Mouse (Mus musculus): Measurements from ENCODE around the gene Tbc1d14. TPM values are rescaled to one million over a fixed set of nuclear protein-coding genes. Genes with fewer than 3 reads are reported as not detected.

Tbc1d14 gene
- polyA plus RNA-seq, 1 experiment = 30.0 TPM

GRCm38 (mm10) chr5:36479735-36480134 is 113.3 kb downstream of the Tbc1d14 start:
- no peak for DNase-seq (ENCODE audit: low read depth, low spot score)
- WGBS = 21% methylated on average over 2 of the region's 2 CpGs

- 81% methylated on average over 6 of the region's 6 CpGs for WGBS
- DNase-seq (ENCODE audit: low read depth, low spot score) = no peak
These were observed 114.3 kb downstream of the Tbc1d14 start for GRCm38 (mm10) chr5:36478540-36479420.

DNA sequence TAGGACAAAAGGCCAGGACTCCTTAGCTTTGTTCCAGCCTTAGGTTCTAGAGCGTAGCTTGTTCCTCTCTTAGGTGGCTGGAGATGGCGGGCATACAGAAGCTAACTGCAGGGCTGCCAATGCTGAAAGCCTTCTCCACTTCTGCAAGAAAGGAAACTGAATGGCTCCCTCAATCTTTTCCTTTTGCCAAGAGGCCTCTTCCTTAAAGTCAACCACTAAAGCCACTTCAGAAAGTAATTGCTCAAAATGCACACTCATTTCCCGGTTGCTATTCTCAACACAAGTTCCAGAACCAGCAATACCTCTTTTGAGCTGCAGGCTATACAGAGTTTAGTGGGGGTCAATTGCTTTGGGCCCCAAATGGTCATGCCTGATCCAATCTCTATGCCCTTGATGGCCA is 115.6 kb downstream of the Tbc1d14 start:
- WGBS = 89% methylated on average over 3 of the region's 3 CpGs
- no peak for DNase-seq (ENCODE audit: low read depth, low spot score)

GRCm38 (mm10) chr5:36474283-36474682 is 118.8 kb downstream of the Tbc1d14 start:
- DNase-seq (ENCODE audit: low read depth, low spot score) = peak; percentile 61
- WGBS = 85% methylated on average over 5 of the region's 5 CpGs

- no peak for DNase-seq (ENCODE audit: low read depth, low spot score)
- WGBS = 88% methylated on average over 4 of the region's 4 CpGs
These were observed 120.0 kb downstream of the Tbc1d14 start for GRCm38 (mm10) chr5:36472876-36473655.

DNA sequence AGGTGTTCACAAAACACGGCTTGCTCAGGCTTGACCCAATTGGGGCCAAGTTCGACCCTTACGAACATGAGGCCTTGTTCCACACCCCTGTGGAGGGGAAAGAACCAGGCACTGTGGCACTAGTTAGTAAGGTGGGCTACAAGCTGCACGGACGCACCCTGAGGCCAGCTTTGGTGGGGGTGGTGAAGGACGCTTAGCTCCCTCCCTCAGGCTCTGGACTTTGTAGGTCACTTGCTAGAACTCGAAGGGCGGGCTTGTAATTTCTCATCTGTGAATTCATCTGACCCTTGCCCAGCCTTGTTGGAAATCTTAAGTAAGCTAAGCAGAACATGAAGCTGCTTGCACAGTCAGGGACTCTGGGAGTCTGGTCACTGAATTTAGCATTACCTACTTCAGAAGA is 121.9 kb downstream of the Tbc1d14 start:
- no peak for DNase-seq (ENCODE audit: low read depth, low spot score)
- WGBS = 90% methylated on average over 8 of the region's 8 CpGs

GRCm38 (mm10) chr5:36465889-36466288 is 127.2 kb downstream of the Tbc1d14 start:
- 8% methylated on average over 8 of the region's 8 CpGs for WGBS
- DNase-seq (ENCODE audit: low read depth, low spot score) = no peak

DNA sequence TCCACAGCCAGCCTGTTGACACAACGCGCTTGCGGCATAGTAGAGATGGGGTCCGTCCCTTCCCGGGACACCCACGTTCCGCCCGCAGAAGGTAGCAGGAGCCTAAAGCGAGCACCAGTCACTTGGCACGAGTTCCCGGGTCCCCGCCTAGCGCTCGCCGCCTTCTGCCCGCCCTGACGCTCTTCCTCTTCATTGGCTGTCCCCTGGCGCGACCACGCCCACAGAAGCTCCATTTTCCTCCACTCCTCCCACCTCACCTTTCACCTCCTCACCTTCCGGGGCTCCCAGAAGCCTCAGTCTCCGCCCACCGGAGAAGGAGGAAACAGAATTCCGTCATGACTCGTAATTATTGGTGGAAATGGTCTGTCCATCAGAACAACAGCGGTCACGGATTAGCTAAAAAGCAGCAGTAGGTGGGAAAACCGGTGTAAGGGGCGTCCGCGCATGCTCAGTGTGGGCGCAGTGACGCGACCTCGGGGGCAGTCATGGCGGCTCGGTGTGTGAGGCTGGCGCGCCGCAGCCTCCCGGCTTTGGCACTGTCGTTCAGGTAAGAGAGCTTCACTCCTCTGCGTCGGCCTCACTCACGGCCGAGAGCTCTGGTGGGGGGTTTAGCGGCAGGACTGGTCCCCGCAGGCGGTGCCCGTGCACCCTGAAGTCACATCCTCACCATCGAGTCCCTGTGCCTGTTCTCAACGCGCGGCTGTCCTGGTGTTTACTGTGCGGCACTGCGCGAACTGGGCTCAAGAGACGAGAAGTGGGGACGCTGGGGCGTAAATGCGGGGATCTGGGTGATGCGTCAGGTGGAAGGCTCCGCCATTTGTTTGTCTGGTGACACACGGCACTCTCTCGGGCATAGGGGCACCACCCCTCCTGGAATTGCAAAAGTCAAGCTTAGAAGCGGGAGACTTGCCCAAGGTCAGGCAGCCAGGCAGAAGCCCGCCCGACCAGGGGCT is 128.1 kb downstream of the Tbc1d14 start, which contains the start of gene Grpel1:
Grpel1 (plus strand) TSS at position 290 of the 953 bp plus-strand sequence.
- WGBS = under 1% methylated on average over 68 of the region's 68 CpGs
- peak; percentile 98 for DNase-seq (ENCODE audit: low read depth, low spot score)

GRCm38 (mm10) chr5:36463391-36463790 is 129.7 kb downstream of the Tbc1d14 start:
- no peak for DNase-seq (ENCODE audit: low read depth, low spot score)
- WGBS = 77% methylated on average over 5 of the region's 5 CpGs

DNA sequence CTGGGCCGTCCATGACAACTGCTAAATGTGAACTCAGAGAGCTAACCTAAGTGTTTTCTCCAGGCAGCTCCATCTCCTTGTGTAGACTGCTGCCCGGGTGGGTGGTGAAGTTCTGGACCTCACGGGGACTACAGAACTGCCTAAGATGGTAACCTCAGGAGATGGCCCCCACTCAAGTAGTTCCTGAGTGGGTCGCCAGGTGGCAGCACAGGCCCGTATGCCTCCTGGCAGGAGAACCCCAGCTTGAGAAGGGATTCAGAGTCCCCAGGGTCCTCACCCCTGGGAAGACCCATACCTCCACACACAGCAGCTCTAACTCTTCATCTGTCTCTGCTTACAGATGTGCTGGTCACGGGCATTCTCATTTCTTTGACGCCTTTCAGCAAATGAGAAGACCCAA is 130.3 kb downstream of the Tbc1d14 start:
- 21% methylated on average over 7 of the region's 7 CpGs for WGBS
- no peak for DNase-seq (ENCODE audit: low read depth, low spot score)

DNA sequence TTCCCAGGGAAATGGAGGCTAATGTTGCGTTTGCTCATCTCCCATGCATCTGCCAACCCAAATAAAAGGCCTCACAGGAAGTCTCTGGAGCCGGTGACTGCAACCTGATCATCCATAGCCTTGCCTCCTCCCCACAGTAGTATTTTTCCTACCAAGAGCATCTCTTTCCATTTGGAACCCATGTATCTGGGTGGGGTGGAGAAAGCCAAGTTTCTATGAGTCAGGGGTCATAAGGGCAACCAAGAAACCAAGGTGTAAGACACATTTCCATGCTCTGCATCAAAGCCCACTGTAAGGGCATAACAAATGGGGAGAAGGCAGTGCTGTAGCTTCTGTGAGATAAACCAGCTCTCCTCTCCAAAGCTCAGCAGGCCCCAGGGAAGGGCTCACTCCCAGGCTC is 131.8 kb downstream of the Tbc1d14 start:
- 65% methylated on average over 2 of the region's 2 CpGs for WGBS
- no peak for DNase-seq (ENCODE audit: low read depth, low spot score)

DNA sequence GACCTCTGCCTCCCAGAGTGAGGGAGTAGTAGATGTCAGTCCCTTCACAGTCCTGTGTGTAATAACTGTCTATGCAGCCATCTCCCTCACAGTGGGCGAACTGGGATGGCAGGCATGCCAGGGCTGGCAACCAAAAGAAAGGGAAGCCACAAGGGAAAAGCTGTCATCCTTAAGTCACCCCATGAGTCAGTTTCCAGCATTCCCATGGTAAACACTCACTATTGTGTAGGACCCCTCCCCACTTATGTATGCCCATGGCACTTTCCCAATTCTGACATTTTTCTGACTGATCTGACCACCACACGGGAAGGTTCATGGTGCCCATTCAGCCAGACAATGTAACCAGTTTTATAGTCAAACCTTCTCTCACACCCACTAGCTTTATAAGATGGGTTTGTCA is 132.4 kb downstream of the Tbc1d14 start:
- no peak for DNase-seq (ENCODE audit: low read depth, low spot score)
- 81% methylated on average over 2 of the region's 2 CpGs for WGBS

DNA sequence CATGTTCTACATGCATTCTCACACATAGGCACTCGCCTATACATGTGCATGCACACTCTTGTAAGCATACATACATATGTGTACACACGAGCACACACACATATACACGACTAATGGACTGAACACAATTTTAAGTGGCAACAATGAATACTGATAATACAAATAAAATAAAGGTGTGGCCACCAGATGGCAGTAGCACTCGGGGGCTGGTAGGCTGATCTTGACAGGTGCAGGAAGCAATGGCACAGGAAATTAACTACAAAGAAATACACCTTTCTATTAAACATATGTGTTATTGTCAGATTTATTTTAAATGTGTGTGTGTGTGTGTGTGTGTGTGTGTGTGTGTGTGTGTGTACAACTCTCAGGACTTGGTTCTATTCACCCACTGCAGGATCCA is 134.2 kb downstream of the Tbc1d14 start:
- DNase-seq (ENCODE audit: low read depth, low spot score) = no peak
- WGBS = 7% methylated on average over 4 of the region's 4 CpGs

DNA sequence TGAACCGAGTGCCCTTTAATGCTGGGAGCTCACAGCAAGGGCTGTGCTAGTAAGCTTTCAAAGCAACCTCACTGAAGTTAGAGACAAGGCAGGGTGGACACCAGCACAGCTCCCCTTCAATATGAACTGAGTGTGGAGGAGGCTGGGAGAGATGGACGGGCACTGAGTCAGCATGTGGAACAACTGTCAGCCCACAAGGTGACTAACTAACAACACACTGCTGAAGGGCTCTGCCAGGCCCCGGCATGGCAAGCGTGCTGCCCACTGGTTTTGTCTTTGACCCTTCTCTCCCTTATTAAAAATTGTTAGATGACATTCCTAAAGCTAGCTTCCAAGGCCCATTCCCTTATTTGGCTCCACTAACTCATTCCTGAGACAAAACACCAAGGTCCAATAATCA is 135.4 kb downstream of the Tbc1d14 start:
- no peak for DNase-seq (ENCODE audit: low read depth, low spot score)
- 83% methylated on average over 4 of the region's 4 CpGs for WGBS

GRCm38 (mm10) chr5:36452821-36453220 is 140.3 kb downstream of the Tbc1d14 start:
- no peak for DNase-seq (ENCODE audit: low read depth, low spot score)
- 78% methylated on average over 6 of the region's 6 CpGs for WGBS

- no peak for DNase-seq (ENCODE audit: low read depth, low spot score)
- 76% methylated on average over 10 of the region's 10 CpGs for WGBS
These were observed 141.1 kb downstream of the Tbc1d14 start for GRCm38 (mm10) chr5:36451872-36452389.

- no peak for DNase-seq (ENCODE audit: low read depth, low spot score)
- WGBS = 25% methylated on average over 10 of the region's 10 CpGs
These were observed 142.0 kb downstream of the Tbc1d14 start for GRCm38 (mm10) chr5:36451119-36451518.

DNA sequence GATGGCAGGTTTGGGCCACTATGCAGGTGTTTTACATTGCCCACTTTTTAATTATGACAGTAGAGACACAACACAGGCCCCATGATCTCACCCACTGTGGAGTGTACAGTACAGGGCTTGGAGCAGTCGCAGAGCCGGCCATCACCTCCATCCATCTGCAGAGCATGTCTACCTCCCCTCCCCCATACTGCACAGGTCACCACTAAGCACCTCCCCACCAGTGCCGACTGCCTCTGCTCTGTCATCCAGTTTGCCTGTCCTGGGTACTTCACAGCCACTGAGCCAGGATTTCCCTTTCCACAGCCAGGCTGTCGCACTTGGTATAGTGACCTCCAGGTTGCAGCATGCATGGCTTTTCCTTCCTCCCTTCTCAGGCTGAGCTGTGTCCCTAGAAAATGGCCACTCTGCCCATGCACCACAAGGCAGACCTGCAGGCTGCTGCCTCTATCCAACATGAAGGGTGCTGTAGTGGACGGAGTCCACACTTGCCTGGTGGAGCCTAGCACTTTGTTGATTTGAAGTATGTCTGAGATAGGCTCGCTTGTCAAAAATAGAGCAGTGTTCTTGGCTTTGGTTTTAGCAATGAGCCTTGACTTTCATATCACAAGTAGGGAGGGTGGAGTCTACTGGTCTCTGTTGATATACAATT is 143.2 kb downstream of the Tbc1d14 start:
- no peak for DNase-seq (ENCODE audit: low read depth, low spot score)
- WGBS = 75% methylated on average over 6 of the region's 6 CpGs

DNA sequence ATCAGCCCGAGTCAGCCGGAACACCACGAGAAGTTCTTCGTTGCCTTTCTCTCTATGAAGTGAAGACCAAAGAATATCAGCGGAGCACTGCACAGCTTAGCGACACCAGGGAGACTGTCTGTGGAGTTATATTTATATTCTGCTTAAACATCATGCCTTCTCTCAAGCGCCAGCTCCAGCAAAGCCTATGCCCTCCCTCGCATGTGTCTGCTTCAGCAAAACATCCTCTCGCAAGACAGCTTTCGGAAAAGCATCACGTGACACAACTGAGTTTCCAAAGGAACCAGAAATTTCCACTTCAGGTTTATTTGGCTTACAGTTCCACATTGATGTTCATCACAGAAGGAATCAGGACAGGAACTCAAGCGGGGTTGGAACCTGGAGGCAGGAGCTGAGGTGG is 145.2 kb downstream of the Tbc1d14 start:
- DNase-seq (ENCODE audit: low read depth, low spot score) = no peak
- WGBS = 90% methylated on average over 12 of the region's 12 CpGs
